ENCODE assay signal across 8 mouse cellular contexts in genomic region chr14:25304391-25304851, GRCm38 (mm10).
A peak's percentile ranks its signal among the peaks of the same experiment; 100 is the strongest.
DNase-seq lines count a peak whose midpoint lies in the region; ATAC-seq lines count a peak whose summit lies in the region.

No protein-coding gene starts in this region.

- no peak overlapping the region for H3K4me2 ChIP-seq in forebrain, embryonic 14.5 days (ENCODE audit: low read length)
- H3K4me2 ChIP-seq in midbrain, embryonic 12.5 days (replicated peaks), result peak overlapping the region; percentile 14; the same call in 1 of the 2 replicates

- no peaks in the 10 kb centered on the region for H3K36me3 ChIP-seq in forebrain, embryonic 14.5 days (ENCODE audit: control insufficient read depth, insufficient read depth, low read length)
- H3K36me3 ChIP-seq in limb, embryonic 10.5 days, result no peaks in the 10 kb centered on the region
- no peaks in the 10 kb centered on the region for H3K36me3 ChIP-seq in midbrain, embryonic 12.5 days

- peak overlapping the region; percentile 25; the same call in 1 of the 2 replicates for H3K9ac ChIP-seq in forebrain, embryonic 14.5 days (ENCODE audit: low read length)
- H3K9ac ChIP-seq in midbrain, embryonic 12.5 days (replicated peaks), result no peak overlapping the region

- no peak for ATAC-seq in forebrain, embryonic 14.5 days
- ATAC-seq in midbrain, embryonic 12.5 days (ENCODE audit: low FRiP score, low read depth), result peak; percentile 64; the same call in 1 of the 2 replicates
- no peak for ATAC-seq in frontal cortex, adult (ENCODE audit: low TSS enrichment)

- WGBS in forebrain, embryonic 14.5 days, result 24% methylated on average over 9 of the region's 9 CpGs
- 2% methylated on average over 9 of the region's 9 CpGs for WGBS in limb, embryonic 10.5 days
- WGBS in midbrain, embryonic 12.5 days, result 3% methylated on average over 9 of the region's 9 CpGs

- intact Hi-C loops in heart, postnatal 36 days (cut with DNase I), result loop anchor here (2.0 to 5.0 kb wide), 4 partner anchors 74 to 527 kb away; partner anchors contain the start of gene Zmiz1

- H3K4me3 ChIP-seq in forebrain, embryonic 14.5 days (ENCODE audit: low read depth, low read length), result no peak overlapping the region
- 0 out of 2 replicates have a peak overlapping the region, but pooled peaks have one; percentile 8 for H3K4me3 ChIP-seq in limb, embryonic 10.5 days
- H3K4me3 ChIP-seq in midbrain, embryonic 12.5 days, result no peak overlapping the region

- no peaks in the 10 kb centered on the region for H3K9me3 ChIP-seq in forebrain, embryonic 14.5 days (replicated peaks; ENCODE audit: control insufficient read depth, low read length)
- no peaks in the 10 kb centered on the region for H3K9me3 ChIP-seq in limb, embryonic 10.5 days (replicated peaks)
- no peaks in the 10 kb centered on the region for H3K9me3 ChIP-seq in midbrain, embryonic 12.5 days

- H3K27me3 ChIP-seq in forebrain, embryonic 14.5 days (replicated peaks; ENCODE audit: control insufficient read depth, insufficient read depth, low read length), result peaks cover 5% of the 10 kb centered on the region; the same call in 1 of the 2 replicates
- H3K27me3 ChIP-seq in limb, embryonic 10.5 days (ENCODE audit: low read depth, poor library complexity, severe bottlenecking), result 0 out of 2 replicates have a peak, but pooled peaks cover 6% of the 10 kb centered on the region
- peaks cover 8% of the 10 kb centered on the region for H3K27me3 ChIP-seq in midbrain, embryonic 12.5 days

- H3K27ac ChIP-seq in forebrain, embryonic 14.5 days (ENCODE audit: low read depth, low read length), result 0 out of 2 replicates have a peak overlapping the region, but pooled peaks have one; percentile 0
- peak overlapping the region; percentile 85 for H3K27ac ChIP-seq in limb, embryonic 10.5 days
- peak overlapping the region; percentile 71 for H3K27ac ChIP-seq in midbrain, embryonic 12.5 days (replicated peaks)

- H3K4me1 ChIP-seq in forebrain, embryonic 14.5 days (ENCODE audit: control insufficient read depth, insufficient read depth, low read length), result peaks cover 19% of the 10 kb centered on the region
- peaks cover 59% of the 10 kb centered on the region for H3K4me1 ChIP-seq in limb, embryonic 10.5 days
- H3K4me1 ChIP-seq in midbrain, embryonic 12.5 days, result peaks cover 33% of the 10 kb centered on the region

- DNase-seq in cerebellum, adult 11 months, result peak; percentile 25
- DNase-seq in cerebellum, postnatal 4 days (ENCODE audit: low spot score in 2 of 2), result no peak
- DNase-seq in forebrain, embryonic 14.5 days (ENCODE audit: low spot score), result no peak
- DNase-seq in heart, postnatal 36 days, result peak; percentile 79 to 89
- DNase-seq in limb, embryonic 10.5 days (ENCODE audit: low spot score), result peak; percentile 70
- DNase-seq in urinary bladder, postnatal 25 days (ENCODE audit: low spot score), result peak; percentile 50

Comparison
In these comparisons a context has a peak if more than half of its experiments do, and no peak if none do; other contexts are left out.
1. DNase-seq: peak in cerebellum, adult 11 months (single experiment), heart, postnatal 36 days (2 of 2), limb, embryonic 10.5 days (single experiment) and urinary bladder, postnatal 25 days (single experiment); none in cerebellum, postnatal 4 days (0 of 2) and forebrain, embryonic 14.5 days (single experiment).
2. H3K27ac ChIP-seq: peak in every context shown above with its lines; median percentile 85 in limb, embryonic 10.5 days; 71 in midbrain, embryonic 12.5 days; 0 in forebrain, embryonic 14.5 days.